Mouse (Mus musculus) liver, adult 2 months (tissue): ENCODE results near the gene Hs6st3. TPM values are rescaled to one million over a fixed set of nuclear protein-coding genes. Genes with fewer than 3 reads are reported as not detected.

Experiments used
- DNase-seq: peaks from one replicate; pipeline ENCODE4 v3.0.0-alpha.2; 2011; ENCODE audit warnings: low read depth, low spot score; ENCODE audit errors: extremely low read depth
- H3K27ac ChIP-seq: fragments of 200-500 bp; replicated peaks from 2 replicates; pipeline ENCODE4 v1.5.1; 2012; ENCODE audit warnings: low read depth, mild to moderate bottlenecking, control low read depth, inconsistent platforms, low read length; ENCODE audit not compliant: insufficient read depth
- H3K27me3 ChIP-seq: fragments of 200-500 bp; 2 replicates; pipeline ENCODE4 v1.6.1; 2012; ENCODE audit warnings: mild to moderate bottlenecking, moderate library complexity, low read length, inconsistent platforms; ENCODE audit not compliant: control insufficient read depth, insufficient read depth
- H3K36me3 ChIP-seq: fragments of 200-500 bp; 2 replicates; pipeline ENCODE4 v1.6.1; 2012; ENCODE audit warnings: low read length, inconsistent platforms; ENCODE audit not compliant: control insufficient read depth, insufficient read depth
- H3K4me1 ChIP-seq: fragments of 200-500 bp; 2 replicates; pipeline ENCODE4 v1.6.1; 2011; ENCODE audit warnings: low read length; ENCODE audit not compliant: control insufficient read depth, insufficient read depth
- H3K4me3 ChIP-seq: fragments of 200-500 bp; 2 replicates; pipeline ENCODE4 v1.5.1; 2011; ENCODE audit warnings: low read depth, mild to moderate bottlenecking, control low read depth, low read length, moderate library complexity; ENCODE audit not compliant: insufficient read depth
- H3K79me2 ChIP-seq: fragments of 200-500 bp; 2 replicates; pipeline ENCODE4 v1.6.1; 2012; ENCODE audit warnings: inconsistent platforms, mild to moderate bottlenecking, low read length, moderate library complexity; ENCODE audit not compliant: control insufficient read depth, insufficient read depth
- H3K9ac ChIP-seq: fragments of 200-500 bp; 2 replicates; pipeline ENCODE4 v1.6.1; 2012; ENCODE audit warnings: low read depth, mild to moderate bottlenecking, control low read depth, inconsistent platforms, low read length
- CTCF ChIP-seq: fragments of 200-500 bp; IDR thresholded peaks from 2 replicates; pipeline ENCODE4 v1.5.1; 2011; ENCODE audit warnings: low read depth, low read length, control low read depth
- POLR2A ChIP-seq: fragments of 200-500 bp; IDR thresholded peaks from 2 replicates; pipeline ENCODE4 v1.6.1; 2011; ENCODE audit warnings: low read length, control low read depth; ENCODE audit not compliant: insufficient read depth; ENCODE audit errors: extremely low read depth
- WGBS: fragments of 180-500 bp; shearing (Covaris S2); methylation state at CpG from one replicate; pipeline ENCODE4 v1.1.7; 2018; 5-methylcytosine and 5-hydroxymethylcytosine counted together
- polyA plus RNA-seq: library from polyadenylated mRNA; depleted of rRNA; stranded (reverse); fragments of >200 nt; gene quantifications from 2 replicates; pipeline ENCODE4 v1.2.3, GENCODE M21; 2012
- total RNA-seq: library from RNA; depleted of rRNA; stranded (reverse); fragments of >200 nt; gene quantifications from 2 replicates; pipeline ENCODE4 v1.2.3, GENCODE M21; 2014

The Hs6st3 gene
- total and polyA plus RNA-seq, 2 experiments, result 0.06 to 0.09 TPM

- TF ChIP-seq POLR2A, result no peak
- TF ChIP-seq CTCF, result no peak
- peak overlapping the region; percentile 51; the same call in 1 of the 2 replicates for H3K4me3 ChIP-seq
- DNase-seq, result no peak
- WGBS, result 2% methylated on average over 38 of the region's 38 CpGs
- no peak overlapping the region for H3K27ac ChIP-seq
- no peaks in the 10 kb centered on the region for H3K36me3 ChIP-seq
- H3K4me1 ChIP-seq, result no peaks in the 10 kb centered on the region; the same call in 1 of the 2 replicates
- H3K79me2 ChIP-seq, result no peaks in the 10 kb centered on the region
- peak overlapping the region; percentile 6; the same call in 1 of the 2 replicates for H3K9ac ChIP-seq
- H3K27me3 ChIP-seq, result peaks cover 17% of the 10 kb centered on the region
These were observed 632 bp upstream of the Hs6st3 start for GRCm38 (mm10) chr14:119137512-119137905.

GRCm38 (mm10) chr14:119138786-119139100, 602 bp downstream of the Hs6st3 start:
- no peak for DNase-seq
- H3K27me3 ChIP-seq, result peaks cover 16% of the 10 kb centered on the region
- H3K9ac ChIP-seq, result no peak overlapping the region

GRCm38 (mm10) chr14:119139381-119139950, 1.3 kb downstream of the Hs6st3 start:
- no peak overlapping the region for H3K27ac ChIP-seq
- no peak overlapping the region for H3K4me3 ChIP-seq
- H3K27me3 ChIP-seq, result peaks cover 16% of the 10 kb centered on the region
- TF ChIP-seq CTCF (no peak), POLR2A (no peak)
- H3K79me2 ChIP-seq, result no peaks in the 10 kb centered on the region
- no peak overlapping the region for H3K9ac ChIP-seq
- H3K4me1 ChIP-seq, result no peaks in the 10 kb centered on the region; the same call in 1 of the 2 replicates
- DNase-seq, result no peak
- WGBS, result 55% methylated on average over 9 of the region's 9 CpGs
- no peaks in the 10 kb centered on the region for H3K36me3 ChIP-seq

More at GRCm38 (mm10) chr14:119138786-119139100, 602 bp downstream of the Hs6st3 start:
- H3K27ac ChIP-seq, result no peak overlapping the region
- no peaks in the 10 kb centered on the region for H3K36me3 ChIP-seq
- H3K4me1 ChIP-seq, result no peaks in the 10 kb centered on the region; the same call in 1 of the 2 replicates
- H3K79me2 ChIP-seq, result no peaks in the 10 kb centered on the region
- TF ChIP-seq POLR2A (no peak), CTCF (no peak)
- whole genome bisulfite sequencing, result 3% methylated on average over 20 of the region's 20 CpGs
- peak overlapping the region; percentile 51; the same call in 1 of the 2 replicates for H3K4me3 ChIP-seq

DNA sequence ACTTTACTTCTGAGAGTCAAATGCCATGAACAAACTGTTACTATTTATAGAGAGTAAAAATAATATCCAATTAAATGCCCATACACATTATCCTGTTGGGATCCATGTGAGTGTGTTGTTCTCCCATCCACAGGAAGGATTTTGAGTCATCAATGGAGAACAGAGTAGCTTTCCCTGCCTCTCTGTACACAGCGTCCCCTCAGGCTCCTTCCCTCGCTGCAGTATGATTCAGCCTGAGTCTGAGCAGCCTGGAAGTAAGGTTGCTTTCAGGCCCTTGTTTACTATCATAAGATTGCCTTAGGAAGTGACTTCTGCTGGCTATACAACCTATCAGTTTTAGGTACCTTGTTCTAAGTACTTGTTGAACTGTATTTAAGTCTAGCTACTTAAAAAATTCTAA, 14.9 kb downstream of the Hs6st3 start:
- no peaks in the 10 kb centered on the region for H3K27me3 ChIP-seq
- no peak overlapping the region for H3K9ac ChIP-seq
- H3K79me2 ChIP-seq, result no peaks in the 10 kb centered on the region
- no peak for TF ChIP-seq POLR2A
- TF ChIP-seq CTCF, result no peak
- 72% methylated on average over 2 of the region's 2 CpGs for WGBS
- H3K4me1 ChIP-seq, result no peaks in the 10 kb centered on the region
- H3K27ac ChIP-seq, result no peak overlapping the region
- DNase-seq, result no peak
- H3K36me3 ChIP-seq, result no peaks in the 10 kb centered on the region
- H3K4me3 ChIP-seq, result no peak overlapping the region

GRCm38 (mm10) chr14:119193905-119194304, 55.8 kb downstream of the Hs6st3 start:
- H3K36me3 ChIP-seq, result no peaks in the 10 kb centered on the region
- H3K9ac ChIP-seq, result no peak overlapping the region
- no peak for DNase-seq
- no peaks in the 10 kb centered on the region for H3K79me2 ChIP-seq
- no peaks in the 10 kb centered on the region for H3K4me1 ChIP-seq
- no peaks in the 10 kb centered on the region for H3K27me3 ChIP-seq
- 83% methylated on average over 9 of the region's 9 CpGs for WGBS
- H3K27ac ChIP-seq, result no peak overlapping the region
- no peak for TF ChIP-seq POLR2A
- TF ChIP-seq CTCF, result no peak
- no peak overlapping the region for H3K4me3 ChIP-seq

GRCm38 (mm10) chr14:119203508-119203907, 65.4 kb downstream of the Hs6st3 start:
- Histone ChIP-seq H3K79me2 (no peaks in the 10 kb centered on the region), H3K9ac (no peak overlapping the region), H3K4me1 (no peaks in the 10 kb centered on the region), H3K36me3 (no peaks in the 10 kb centered on the region), H3K27me3 (no peaks in the 10 kb centered on the region), H3K27ac (no peak overlapping the region), H3K4me3 (no peak overlapping the region)
- DNase-seq, result no peak
- WGBS, result 83% methylated on average over 7 of the region's 7 CpGs
- TF ChIP-seq POLR2A, result no peak
